Mouse (Mus musculus): ENCODE results near the gene Pet117. TPM values are rescaled to one million over a fixed set of nuclear protein-coding genes. Genes with fewer than 3 reads are reported as not detected.

The Pet117 gene
- polyA plus RNA-seq, 1 experiment = not detected

DNA sequence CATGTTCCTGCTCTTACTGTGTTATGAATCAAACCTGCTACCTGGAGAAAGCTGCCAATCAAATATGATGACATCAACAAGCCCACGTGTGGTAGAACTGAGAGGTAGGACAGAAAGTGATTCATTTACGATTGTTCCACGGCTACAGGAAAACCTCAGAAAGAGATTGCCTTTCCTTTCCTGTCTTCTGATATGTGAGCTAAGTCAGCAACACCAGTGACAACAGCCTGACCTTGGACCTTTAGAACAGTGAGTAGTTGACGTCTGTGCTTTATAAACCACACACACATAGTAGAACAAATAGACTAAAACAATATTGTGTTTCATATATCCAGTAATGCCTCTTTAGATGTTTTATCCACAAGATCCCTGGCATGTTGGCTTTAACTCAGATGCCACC is 25.6 kb upstream of the Pet117 start:
- no peaks in the 10 kb centered on the region for H3K27me3 ChIP-seq (ENCODE audit: control insufficient read depth, insufficient read depth, low read length)
- no peak for DNase-seq (ENCODE audit: low read depth in 1 of 2, low spot score in 2 of 2)
- H3K27ac ChIP-seq (ENCODE audit: insufficient read depth, low read length) = no peak overlapping the region
- no peaks in the 10 kb centered on the region for H3K4me1 ChIP-seq (ENCODE audit: control insufficient read depth, insufficient read depth, insufficient read length)
- TF ChIP-seq CTCF (IDR thresholded peaks at IDR 0.05; ENCODE audit: extremely low read depth, insufficient read depth, insufficient read length, insufficient replicate concordance) (no peak), POLR2A (IDR thresholded peaks at IDR 0.05; ENCODE audit: low read depth, low read length) (no peak)
- H3K36me3 ChIP-seq (ENCODE audit: control insufficient read depth, insufficient read depth, low read length) = no peaks in the 10 kb centered on the region
- no peak overlapping the region for H3K4me3 ChIP-seq (ENCODE audit: extremely low read depth, insufficient read depth, insufficient read length)
- WGBS = 18% methylated on average over 4 of the region's 4 CpGs

GRCm38 (mm10) chr2:144348525-144348924 is 20.3 kb upstream of the Pet117 start:
- no peak for DNase-seq (ENCODE audit: low read depth in 1 of 2, low spot score in 2 of 2)
- TF ChIP-seq CTCF (IDR thresholded peaks at IDR 0.05; ENCODE audit: extremely low read depth, insufficient read depth, insufficient read length, insufficient replicate concordance) = no peak
- TF ChIP-seq POLR2A (IDR thresholded peaks at IDR 0.05; ENCODE audit: low read depth, low read length) = no peak
- no peaks in the 10 kb centered on the region for H3K4me1 ChIP-seq (ENCODE audit: control insufficient read depth, insufficient read depth, insufficient read length)

GRCm38 (mm10) chr2:144352843-144353242 is 16.0 kb upstream of the Pet117 start:
- 83% methylated on average over 11 of the region's 11 CpGs for WGBS
- Histone ChIP-seq H3K27ac (ENCODE audit: insufficient read depth, low read length) (no peak overlapping the region), H3K4me3 (ENCODE audit: extremely low read depth, insufficient read depth, insufficient read length) (no peak overlapping the region), H3K27me3 (ENCODE audit: control insufficient read depth, insufficient read depth, low read length) (no peaks in the 10 kb centered on the region), H3K4me1 (ENCODE audit: control insufficient read depth, insufficient read depth, insufficient read length) (no peaks in the 10 kb centered on the region), H3K36me3 (ENCODE audit: control insufficient read depth, insufficient read depth, low read length) (no peaks in the 10 kb centered on the region)
- TF ChIP-seq CTCF (IDR thresholded peaks at IDR 0.05; ENCODE audit: extremely low read depth, insufficient read depth, insufficient read length, insufficient replicate concordance) = no peak
- no peak for TF ChIP-seq POLR2A (IDR thresholded peaks at IDR 0.05; ENCODE audit: low read depth, low read length)
- DNase-seq (ENCODE audit: low read depth in 1 of 2, low spot score in 2 of 2) = no peak

More at GRCm38 (mm10) chr2:144348525-144348924, 20.3 kb upstream of the Pet117 start:
- no peak overlapping the region for H3K4me3 ChIP-seq (ENCODE audit: extremely low read depth, insufficient read depth, insufficient read length)
- no peak overlapping the region for H3K27ac ChIP-seq (ENCODE audit: insufficient read depth, low read length)
- H3K27me3 ChIP-seq (ENCODE audit: control insufficient read depth, insufficient read depth, low read length) = no peaks in the 10 kb centered on the region
- H3K36me3 ChIP-seq (ENCODE audit: control insufficient read depth, insufficient read depth, low read length) = no peaks in the 10 kb centered on the region
- WGBS = 83% methylated on average over 3 of the region's 3 CpGs

GRCm38 (mm10) chr2:144369020-144369421 is 225 bp downstream of the Pet117 start:
- 1% methylated on average over 43 of the region's 43 CpGs for WGBS
- Histone ChIP-seq H3K27ac (ENCODE audit: insufficient read depth, low read length) (peak overlapping the region; percentile 93), H3K36me3 (ENCODE audit: control insufficient read depth, insufficient read depth, low read length) (peaks cover 8% of the 10 kb centered on the region), H3K27me3 (ENCODE audit: control insufficient read depth, insufficient read depth, low read length) (no peaks in the 10 kb centered on the region), H3K4me1 (ENCODE audit: control insufficient read depth, insufficient read depth, insufficient read length) (no peaks in the 10 kb centered on the region), H3K4me3 (ENCODE audit: extremely low read depth, insufficient read depth, insufficient read length) (peak overlapping the region; percentile 68)
- peak; percentile 34 to 78 for DNase-seq (ENCODE audit: low read depth in 1 of 2, low spot score in 2 of 2)
- TF ChIP-seq POLR2A (IDR thresholded peaks at IDR 0.05; ENCODE audit: low read depth, low read length) = peak; percentile 2; the same call in 1 of the 2 replicates
- no peak for TF ChIP-seq CTCF (IDR thresholded peaks at IDR 0.05; ENCODE audit: extremely low read depth, insufficient read depth, insufficient read length, insufficient replicate concordance)

DNA sequence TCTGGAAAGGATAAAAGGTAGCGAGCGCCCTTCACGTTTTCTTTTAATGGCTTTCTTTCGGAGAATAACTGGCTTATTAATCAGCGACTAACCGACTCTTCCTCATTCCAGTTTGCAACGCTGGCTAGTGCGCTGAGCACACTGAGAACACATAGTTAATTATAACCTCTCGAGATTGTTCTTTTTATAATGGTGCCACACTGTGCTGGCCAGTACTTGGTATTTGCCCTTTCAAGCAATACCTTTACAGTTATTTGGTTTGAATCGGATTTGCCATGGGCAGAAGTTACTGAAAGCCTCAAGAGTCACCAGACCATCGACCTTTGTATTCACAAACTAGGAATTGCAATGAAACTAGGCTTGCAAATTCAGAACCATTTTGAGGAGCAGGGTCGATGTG is 715 bp downstream of the Pet117 start:
- Histone ChIP-seq H3K4me3 (ENCODE audit: extremely low read depth, insufficient read depth, insufficient read length) (peak overlapping the region; percentile 68), H3K4me1 (ENCODE audit: control insufficient read depth, insufficient read depth, insufficient read length) (no peaks in the 10 kb centered on the region), H3K27ac (ENCODE audit: insufficient read depth, low read length) (peak overlapping the region; percentile 93; the same call in 1 of the 2 replicates), H3K36me3 (ENCODE audit: control insufficient read depth, insufficient read depth, low read length) (peaks cover 10% of the 10 kb centered on the region), H3K27me3 (ENCODE audit: control insufficient read depth, insufficient read depth, low read length) (no peaks in the 10 kb centered on the region)
- DNase-seq (ENCODE audit: low read depth in 1 of 2, low spot score in 2 of 2) = no peak
- no peak for TF ChIP-seq CTCF (IDR thresholded peaks at IDR 0.05; ENCODE audit: extremely low read depth, insufficient read depth, insufficient read length, insufficient replicate concordance)
- TF ChIP-seq POLR2A (IDR thresholded peaks at IDR 0.05; ENCODE audit: low read depth, low read length) = no peak
- WGBS = 1% methylated on average over 12 of the region's 12 CpGs

DNA sequence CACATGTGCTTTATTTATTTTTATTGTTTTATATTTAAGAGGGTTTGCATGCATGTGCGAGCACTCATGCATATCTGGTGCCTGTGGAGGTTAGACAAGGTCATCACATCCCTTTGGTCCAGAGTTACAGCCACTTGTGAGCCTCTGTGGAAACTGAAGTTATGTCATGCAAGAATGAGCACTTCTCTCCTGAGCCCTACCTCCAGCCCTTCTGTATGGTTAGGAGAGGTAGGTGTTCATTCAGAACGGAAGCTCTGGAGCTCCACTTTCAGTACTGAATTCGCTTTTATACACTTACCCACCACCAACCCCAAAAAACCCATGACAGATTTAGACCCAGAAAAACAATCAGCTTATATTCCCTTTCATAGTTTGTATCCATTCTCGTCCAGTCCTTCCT is 2.8 kb downstream of the Pet117 start:
- 83% methylated on average over 4 of the region's 4 CpGs for WGBS
- DNase-seq (ENCODE audit: low read depth in 1 of 2, low spot score in 2 of 2) = no peak
- Histone ChIP-seq H3K27me3 (ENCODE audit: control insufficient read depth, insufficient read depth, low read length) (no peaks in the 10 kb centered on the region), H3K4me1 (ENCODE audit: control insufficient read depth, insufficient read depth, insufficient read length) (no peaks in the 10 kb centered on the region), H3K36me3 (ENCODE audit: control insufficient read depth, insufficient read depth, low read length) (peaks cover 13% of the 10 kb centered on the region), H3K4me3 (ENCODE audit: extremely low read depth, insufficient read depth, insufficient read length) (no peak overlapping the region), H3K27ac (ENCODE audit: insufficient read depth, low read length) (no peak overlapping the region)
- TF ChIP-seq POLR2A (IDR thresholded peaks at IDR 0.05; ENCODE audit: low read depth, low read length) = no peak
- TF ChIP-seq CTCF (IDR thresholded peaks at IDR 0.05; ENCODE audit: extremely low read depth, insufficient read depth, insufficient read length, insufficient replicate concordance) = no peak

DNA sequence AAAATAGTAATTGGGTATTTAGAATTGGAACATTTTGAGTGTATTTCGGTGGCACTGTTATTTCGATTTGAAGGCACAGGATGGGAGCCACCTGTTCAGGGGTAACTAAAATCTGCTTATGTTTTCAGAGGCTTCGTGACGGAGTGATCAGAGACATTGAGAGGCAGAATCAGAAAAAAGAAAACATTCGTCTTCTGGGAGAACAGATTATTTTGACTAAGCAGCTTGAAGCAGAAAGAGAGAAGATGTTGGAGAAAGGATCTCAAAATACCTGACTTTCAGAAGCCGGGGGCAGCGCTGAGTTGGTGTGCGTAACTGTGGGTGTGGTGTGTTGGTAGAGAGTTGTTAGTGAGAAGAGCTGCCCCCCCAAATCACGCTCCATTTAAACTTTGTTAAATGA is 4.3 kb downstream of the Pet117 start:
- Histone ChIP-seq H3K27me3 (ENCODE audit: control insufficient read depth, insufficient read depth, low read length) (no peaks in the 10 kb centered on the region), H3K4me1 (ENCODE audit: control insufficient read depth, insufficient read depth, insufficient read length) (no peaks in the 10 kb centered on the region), H3K36me3 (ENCODE audit: control insufficient read depth, insufficient read depth, low read length) (peaks cover 14% of the 10 kb centered on the region), H3K27ac (ENCODE audit: insufficient read depth, low read length) (no peak overlapping the region), H3K4me3 (ENCODE audit: extremely low read depth, insufficient read depth, insufficient read length) (no peak overlapping the region)
- DNase-seq (ENCODE audit: low read depth in 1 of 2, low spot score in 2 of 2) = no peak
- TF ChIP-seq POLR2A (IDR thresholded peaks at IDR 0.05; ENCODE audit: low read depth, low read length) (no peak), CTCF (IDR thresholded peaks at IDR 0.05; ENCODE audit: extremely low read depth, insufficient read depth, insufficient read length, insufficient replicate concordance) (no peak)
- 96% methylated on average over 9 of the region's 9 CpGs for WGBS

Data from spleen, adult 2 months (tissue).